Mouse (Mus musculus) cerebellum, adult 9-10 months (tissue): ENCODE measurements around the gene Procr.
A peak's percentile ranks its signal among the peaks of the same experiment; 100 is the strongest.

Experiments used
- DNase-seq: peaks from one replicate; pipeline ENCODE4 v3.0.0; 2022

Gene Procr

GRCm38 (mm10) chr2:155756855-155757566, 6.1 kb downstream of the Procr start:
- DNase-seq = peak; percentile 61

- peak; percentile 86 for DNase-seq
These were observed 13.9 kb downstream of the Procr start for GRCm38 (mm10) chr2:155764679-155765418.

GRCm38 (mm10) chr2:155773664-155774063, 22.7 kb downstream of the Procr start:
- peak; percentile 63 for DNase-seq

GRCm38 (mm10) chr2:155774261-155774926, 23.5 kb downstream of the Procr start:
- peak; percentile 71 for DNase-seq

- DNase-seq = no peak
These were observed 24.2 kb downstream of the Procr start, which contains the start of gene Mmp24 for GRCm38 (mm10) chr2:155774927-155775684. Mmp24 (plus strand) TSS chr2:155775342.

GRCm38 (mm10) chr2:155775685-155776263, 24.9 kb downstream of the Procr start:
- peak; percentile 87 for DNase-seq

- peak; percentile 68 for DNase-seq
These were observed 26.1 kb downstream of the Procr start for GRCm38 (mm10) chr2:155776824-155777687.

- DNase-seq = peak; percentile 68
These were observed 26.7 kb downstream of the Procr start for GRCm38 (mm10) chr2:155777688-155777985.

- DNase-seq = peak; percentile 59
These were observed 27.1 kb downstream of the Procr start for GRCm38 (mm10) chr2:155778004-155778403.

- DNase-seq = peak; percentile 68
These were observed 28.1 kb downstream of the Procr start for GRCm38 (mm10) chr2:155779066-155779465.

GRCm38 (mm10) chr2:155779506-155779905, 28.6 kb downstream of the Procr start:
- DNase-seq = peak; percentile 64

GRCm38 (mm10) chr2:155784534-155784933, 33.6 kb downstream of the Procr start:
- peak; percentile 74 for DNase-seq

- no peak for DNase-seq
These were observed 36.0 kb downstream of the Procr start for GRCm38 (mm10) chr2:155786905-155787304.

- peak; percentile 76 for DNase-seq
These were observed 37.3 kb downstream of the Procr start for GRCm38 (mm10) chr2:155787949-155788931.

GRCm38 (mm10) chr2:155792899-155793298, 42.0 kb downstream of the Procr start:
- DNase-seq = no peak

- DNase-seq = peak; percentile 100
These were observed 43.9 kb downstream of the Procr start for GRCm38 (mm10) chr2:155794674-155795445.

GRCm38 (mm10) chr2:155798613-155799012, 47.7 kb downstream of the Procr start:
- no peak for DNase-seq

- no peak for DNase-seq
These were observed 51.8 kb downstream of the Procr start for GRCm38 (mm10) chr2:155802761-155803160.

- no peak for DNase-seq
These were observed 53.1 kb downstream of the Procr start for GRCm38 (mm10) chr2:155804053-155804452.
